ENCODE assay signal across 16 mouse cellular contexts in genomic region chr2:5038320-5038719, GRCm38 (mm10). TPM values are rescaled to one million over a fixed set of nuclear protein-coding genes. Genes with fewer than 3 reads are reported as not detected.
A peak's percentile ranks its signal among the peaks of the same experiment; 100 is the strongest.
DNase-seq lines count a peak whose midpoint lies in the region; ATAC-seq and TF ChIP-seq lines count a peak whose summit lies in the region.
"Had no signal": no experiment of that assay in that cellular context is flagged by ENCODE, and none has a peak within 500 bp of the region (broad histone marks: within the 10 kb centered on the region; RNA-seq: fewer than 3 reads in every experiment).

No protein-coding gene starts in this region.

- H3K4me3 ChIP-seq in midbrain, embryonic 13.5 days (replicated peaks) = no peak overlapping the region
- no peak overlapping the region for H3K4me3 ChIP-seq in midbrain, embryonic 10.5 days
- no peak overlapping the region for H3K4me3 ChIP-seq in hindbrain, embryonic 13.5 days
- no peak overlapping the region for H3K4me3 ChIP-seq in lung, adult 2 months (replicated peaks; ENCODE audit: extremely low read depth, low read depth, low read length)
- H3K4me3 ChIP-seq: megakaryocyte, embryonic 14.5 days had no signal

- TF ChIP-seq CTCF in lung, adult 2 months (IDR thresholded peaks at IDR 0.05; ENCODE audit: insufficient read depth, low read length) = no peak

- peak; percentile 62 for ATAC-seq in midbrain, embryonic 13.5 days
- ATAC-seq in hindbrain, embryonic 13.5 days (ENCODE audit: low FRiP score) = peak; percentile 52
- ATAC-seq: activated CD4-positive, CD25-positive, alpha-beta regulatory T cell, adult 4 months had no signal

- WGBS in midbrain, embryonic 13.5 days = 49% methylated on average over 5 of the region's 5 CpGs
- WGBS in midbrain, embryonic 10.5 days = 84% methylated on average over 5 of the region's 5 CpGs
- WGBS in hindbrain, embryonic 13.5 days = 38% methylated on average over 5 of the region's 5 CpGs
- 91% methylated on average over 5 of the region's 5 CpGs for WGBS in lung, adult 2 months

- no peaks in the 10 kb centered on the region for H3K9me3 ChIP-seq in midbrain, embryonic 13.5 days
- no peaks in the 10 kb centered on the region for H3K9me3 ChIP-seq in midbrain, embryonic 10.5 days (replicated peaks)
- no peaks in the 10 kb centered on the region for H3K9me3 ChIP-seq in hindbrain, embryonic 13.5 days
- H3K9me3 ChIP-seq: megakaryocyte, embryonic 14.5 days had no signal

- no peak overlapping the region for H3K27ac ChIP-seq in midbrain, embryonic 13.5 days
- H3K27ac ChIP-seq in midbrain, embryonic 10.5 days (replicated peaks) = no peak overlapping the region
- H3K27ac ChIP-seq in hindbrain, embryonic 13.5 days = no peak overlapping the region

- no peaks in the 10 kb centered on the region for H3K36me3 ChIP-seq in midbrain, embryonic 13.5 days
- no peaks in the 10 kb centered on the region for H3K36me3 ChIP-seq in midbrain, embryonic 10.5 days
- H3K36me3 ChIP-seq in hindbrain, embryonic 13.5 days = no peaks in the 10 kb centered on the region; the same call in 1 of the 2 replicates

- no peak for DNase-seq in midbrain, embryonic 10.5 days (ENCODE audit: low spot score)
- peak; percentile 84 for DNase-seq in cerebellum, adult 9-10 months
- no peak for DNase-seq in thymus, postnatal 25 days
- DNase-seq in thymus, postnatal 4 days = no peak
- DNase-seq in lung, adult 2 months = no peak
- DNase-seq: gastrocnemius, postnatal 36 days; heart, postnatal 36 days; kidney, adult 2 months; layer of hippocampus, postnatal 36 days; lung, embryonic 14.5 days had no signal

- no peaks in the 10 kb centered on the region for H3K27me3 ChIP-seq in midbrain, embryonic 13.5 days
- no peaks in the 10 kb centered on the region for H3K27me3 ChIP-seq in midbrain, embryonic 10.5 days (ENCODE audit: low read depth, poor library complexity, severe bottlenecking)
- H3K27me3 ChIP-seq in hindbrain, embryonic 13.5 days = no peaks in the 10 kb centered on the region
- H3K27me3 ChIP-seq: CH12.LX; megakaryocyte, embryonic 14.5 days had no signal

- H3K4me2 ChIP-seq in midbrain, embryonic 13.5 days (replicated peaks) = no peak overlapping the region
- no peak overlapping the region for H3K4me2 ChIP-seq in hindbrain, embryonic 13.5 days
- H3K4me2 ChIP-seq: heart, embryonic 11.5 days; lung, embryonic 14.5 days had no signal

- H3K9ac ChIP-seq in midbrain, embryonic 13.5 days (replicated peaks) = no peak overlapping the region
- no peak overlapping the region for H3K9ac ChIP-seq in hindbrain, embryonic 13.5 days
- H3K9ac ChIP-seq: lung, embryonic 14.5 days had no signal

- TF ChIP-seq POLR2A in lung, adult 2 months (IDR thresholded peaks at IDR 0.05; ENCODE audit: borderline replicate concordance, extremely low read depth, low read depth, low read length) = no peak

- no peaks in the 10 kb centered on the region; the same call in none of the 2 replicates for H3K4me1 ChIP-seq in midbrain, embryonic 13.5 days (replicated peaks)
- peaks cover 6% of the 10 kb centered on the region; the same call in 1 of the 2 replicates for H3K4me1 ChIP-seq in midbrain, embryonic 10.5 days
- H3K4me1 ChIP-seq in hindbrain, embryonic 13.5 days (replicated peaks) = peaks cover 13% of the 10 kb centered on the region
- no peaks in the 10 kb centered on the region for H3K4me1 ChIP-seq in lung, adult 2 months (ENCODE audit: control insufficient read depth, insufficient read depth, low read length)

RNA-seq across cellular contexts. Expression of gene Optn, which starts 25.5 kb away (rescaled TPM):
- polyA plus RNA-seq in midbrain, embryonic 13.5 days (2015; fragmentation: Nextera tagmentation; extraction: Ambion mirVana) = 5.8 and 6.2 TPM in 2 replicates
- polyA plus RNA-seq in midbrain, embryonic 10.5 days (2016; fragmentation: Nextera tagmentation; extraction: Ambion mirVana) = 3.4 and 4.4 TPM in 2 replicates
- 9.1 and 11.1 TPM in 2 replicates for polyA plus RNA-seq in hindbrain, embryonic 13.5 days (2015; fragmentation: Nextera tagmentation; extraction: Ambion mirVana)
- polyA plus RNA-seq in lung, adult 2 months (2012; rRNA removed) = 4.2 and 5.0 TPM in 2 replicates

RNA-seq across cellular contexts. Expression of gene Mcm10, which starts 25.7 kb away (rescaled TPM):
- 10.7 and 11.2 TPM in 2 replicates for polyA plus RNA-seq in midbrain, embryonic 13.5 days (2015; fragmentation: Nextera tagmentation; extraction: Ambion mirVana)
- polyA plus RNA-seq in midbrain, embryonic 10.5 days (2016; fragmentation: Nextera tagmentation; extraction: Ambion mirVana) = 58.9 and 69.2 TPM in 2 replicates
- polyA plus RNA-seq in hindbrain, embryonic 13.5 days (2015; fragmentation: Nextera tagmentation; extraction: Ambion mirVana) = 5.8 and 5.9 TPM in 2 replicates
- polyA plus RNA-seq in lung, adult 2 months (2012; rRNA removed) = 0.45 and 1.2 TPM in 2 replicates
